Mouse (Mus musculus) brain, adult 2 months (tissue): ENCODE data around the gene Olfr625-ps1.
A peak's percentile ranks its signal among the peaks of the same experiment; 100 is the strongest.

Source experiments
- DNase-seq: peaks from one replicate; pipeline ENCODE4 v3.0.0; 2011; ENCODE audit warnings: low read depth, low spot score

The Olfr625-ps1 gene

DNA sequence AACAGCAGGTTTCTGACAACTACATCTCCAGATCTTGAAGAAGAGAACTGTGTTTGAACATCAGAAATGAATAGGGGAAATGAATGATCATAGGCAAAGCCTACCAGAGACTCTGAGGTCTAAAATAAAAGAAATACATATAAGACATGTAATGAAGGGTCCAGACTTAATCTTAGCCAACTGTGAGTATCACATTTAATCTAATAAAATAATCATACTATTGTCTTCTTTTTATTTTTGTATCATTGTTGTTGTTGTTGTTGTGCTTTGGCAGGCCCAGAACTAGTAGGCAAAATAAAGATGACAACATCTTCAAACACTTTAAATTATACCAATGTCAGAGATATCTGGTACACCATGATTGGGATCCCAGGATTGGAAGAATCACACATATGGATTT lies at the start of gene Olfr625-ps1:
Gene Olfr625-ps1 (plus strand): TSS at position 301 of the 400 bp plus-strand sequence.
- no peak for DNase-seq

DNA sequence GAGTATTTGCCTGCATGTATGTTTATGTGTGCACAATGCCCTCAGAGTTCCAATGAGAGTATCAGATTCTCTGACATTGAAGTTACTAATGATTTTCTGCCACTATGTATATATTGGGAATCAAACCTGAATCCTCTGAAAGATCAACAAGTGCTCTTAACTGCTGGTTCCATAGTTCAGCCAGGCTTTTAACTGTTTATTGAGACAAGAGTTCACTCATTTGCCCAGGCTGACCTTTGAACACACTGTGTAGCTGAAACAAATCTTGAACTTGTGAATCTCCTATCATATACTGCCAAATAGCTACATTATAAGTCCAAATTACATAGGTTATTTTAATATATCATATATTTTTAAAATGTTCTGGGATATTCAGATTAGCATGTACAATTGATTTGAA lies 45.7 kb upstream of the Olfr625-ps1 start:
- no peak for DNase-seq

DNA sequence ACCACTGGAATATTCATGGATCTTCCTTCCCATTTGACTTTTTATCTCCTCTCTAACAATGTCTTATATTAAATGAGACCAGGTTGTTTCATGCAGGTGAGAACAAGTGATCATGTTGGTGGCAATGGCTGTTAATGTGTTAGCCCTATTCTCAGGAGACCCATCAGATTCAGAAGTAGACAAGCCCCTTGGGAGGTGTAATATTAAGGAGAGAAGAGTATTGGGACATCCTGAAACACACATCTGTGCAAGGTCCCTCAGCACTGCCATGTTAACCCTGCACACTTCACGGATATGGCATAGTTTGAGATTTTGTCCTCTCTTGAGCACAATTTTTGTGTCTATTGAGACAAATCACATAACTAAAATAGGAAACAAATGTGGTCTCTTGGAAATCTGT lies 39.9 kb upstream of the Olfr625-ps1 start, which contains the start of gene Olfr622:
Gene Olfr622 (minus strand): TSS at position 101 of the 400 bp plus-strand sequence.
- DNase-seq: no peak

- DNase-seq: no peak
Measured at GRCm38 (mm10) chr7:103644070-103644469, 38.5 kb upstream of the Olfr625-ps1 start.

GRCm38 (mm10) chr7:103663598-103663997 lies 18.9 kb upstream of the Olfr625-ps1 start, which contains the start of gene Olfr623:
Gene Olfr623, minus strand, starts transcription at chr7:103663698.
- no peak for DNase-seq

GRCm38 (mm10) chr7:103671091-103671490 lies 11.4 kb upstream of the Olfr625-ps1 start, which contains the start of gene Olfr624:
Gene Olfr624, minus strand, starts transcription at chr7:103671191.
- DNase-seq: no peak

DNA sequence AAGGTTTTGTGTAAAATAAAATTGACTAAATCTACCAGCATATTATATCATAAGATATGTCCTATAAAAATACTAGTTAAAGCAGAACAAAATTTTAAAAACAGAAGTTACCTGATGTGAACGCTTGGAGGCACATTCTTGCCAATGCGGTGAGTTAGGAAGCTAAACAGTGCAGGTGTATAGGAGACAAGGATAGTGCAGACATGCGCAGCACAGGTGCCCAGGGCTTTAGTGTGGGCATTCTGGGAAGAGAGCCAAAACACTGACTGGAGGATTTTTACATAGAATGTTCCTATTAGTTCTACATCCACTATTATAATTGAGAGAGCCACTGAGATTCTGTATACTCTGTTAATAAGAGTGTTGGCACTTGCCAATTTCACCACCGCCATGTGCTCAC lies 16.9 kb downstream of the Olfr625-ps1 start:
- DNase-seq: no peak

DNA sequence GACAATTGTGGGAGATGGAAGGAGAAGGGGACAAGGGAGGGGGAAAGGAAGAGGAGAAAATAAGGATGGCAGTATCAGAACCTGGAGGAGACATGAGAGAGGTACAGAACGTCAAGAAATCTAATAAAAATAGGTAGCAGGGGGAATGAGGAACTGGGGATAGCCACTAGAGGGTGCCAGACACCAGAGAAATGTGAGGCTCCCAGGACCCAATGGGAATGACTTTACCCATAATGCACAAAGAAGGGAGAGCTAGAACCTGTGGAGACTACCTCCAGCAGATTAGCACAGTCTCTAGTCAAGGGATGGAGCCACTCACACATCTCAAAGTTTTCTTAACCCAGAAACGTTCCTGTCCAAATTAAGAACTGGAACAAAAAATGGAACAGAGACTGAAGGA lies 29.5 kb downstream of the Olfr625-ps1 start:
- DNase-seq: peak; percentile 0

- DNase-seq: no peak
Measured at GRCm38 (mm10) chr7:103714371-103714770, 31.9 kb downstream of the Olfr625-ps1 start, which contains the start of gene Olfr243. Gene Olfr243, plus strand, starts transcription at chr7:103714671.

- peak; percentile 13 for DNase-seq
Measured at GRCm38 (mm10) chr7:103716398-103716797, 33.9 kb downstream of the Olfr625-ps1 start.

DNA sequence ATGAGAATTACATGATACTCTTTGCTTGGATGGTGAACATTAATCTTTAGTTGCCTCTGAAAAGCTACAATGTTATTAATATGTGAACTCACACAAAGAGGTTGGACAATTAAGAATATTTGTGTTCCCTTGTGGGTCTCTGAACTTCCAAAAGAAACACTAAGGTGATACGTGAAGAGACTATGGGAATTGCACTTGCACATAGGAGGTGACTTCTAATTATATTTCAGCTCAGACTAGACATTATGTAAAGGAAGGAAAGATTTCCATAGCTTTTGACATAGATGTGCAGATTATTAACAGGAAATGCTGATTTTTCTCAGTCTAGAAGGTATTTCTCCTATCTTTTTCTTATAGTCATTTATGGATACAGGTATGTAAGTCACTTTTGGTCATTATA lies 47.6 kb downstream of the Olfr625-ps1 start, which contains the start of gene Olfr628:
Gene Olfr628 (plus strand): TSS at position 301 of the 400 bp plus-strand sequence.
- no peak for DNase-seq
